Mouse (Mus musculus): ENCODE results near the gene Traf3ip1. TPM values are rescaled to one million over a fixed set of nuclear protein-coding genes. Genes with fewer than 3 reads are reported as not detected.

Traf3ip1 gene
- 2.7 TPM in 2 replicates for polyA plus RNA-seq (2015; fragmentation: Nextera tagmentation; extraction: Ambion mirVana)

GRCm38 (mm10) chr1:91494457-91495140 lies at the start of gene Traf3ip1:
Gene Traf3ip1, plus strand, starts transcription at chr1:91494647.

GRCm38 (mm10) chr1:91459059-91459809 lies 35.2 kb upstream of the Traf3ip1 start, which contains the start of gene Per2:
Gene Per2, minus strand, starts transcription at chr1:91459324.

GRCm38 (mm10) chr1:91540271-91540826 lies 45.9 kb downstream of the Traf3ip1 start, which contains the start of gene Asb1:
Gene Asb1, plus strand, starts transcription at chr1:91540544.

Other genes starting within 250 kb of the Traf3ip1 start
- 79.7 and 86.8 TPM in 2 replicates for gene Ube2f, start 244.3 kb upstream of the Traf3ip1 start, polyA plus RNA-seq (2015; fragmentation: Nextera tagmentation; extraction: Ambion mirVana)
- 7.1 and 8.6 TPM in 2 replicates for gene Scly, start 196.3 kb upstream of the Traf3ip1 start, polyA plus RNA-seq (2015; fragmentation: Nextera tagmentation; extraction: Ambion mirVana)
- 0.10 and 0.16 TPM in 2 replicates for gene Espnl, start 172.6 kb upstream of the Traf3ip1 start, polyA plus RNA-seq (2015; fragmentation: Nextera tagmentation; extraction: Ambion mirVana)
- 32.8 and 34.3 TPM in 2 replicates for gene Klhl30, start 143.6 kb upstream of the Traf3ip1 start, polyA plus RNA-seq (2015; fragmentation: Nextera tagmentation; extraction: Ambion mirVana)
- 0.43 and 0.50 TPM in 2 replicates for gene Erfe, start 128.2 kb upstream of the Traf3ip1 start, polyA plus RNA-seq (2015; fragmentation: Nextera tagmentation; extraction: Ambion mirVana)
- gene Ilkap, start 95.8 kb upstream of the Traf3ip1 start, polyA plus RNA-seq (2015; fragmentation: Nextera tagmentation; extraction: Ambion mirVana), result 84.5 and 86.6 TPM in 2 replicates
- 42.9 and 46.9 TPM in 2 replicates for gene Hes6, start 80.6 kb upstream of the Traf3ip1 start, polyA plus RNA-seq (2015; fragmentation: Nextera tagmentation; extraction: Ambion mirVana)
- gene Per2, start 35.3 kb upstream of the Traf3ip1 start, polyA plus RNA-seq (2015; fragmentation: Nextera tagmentation; extraction: Ambion mirVana), result 2.0 and 2.1 TPM in 2 replicates
- 4.4 and 4.9 TPM in 2 replicates for gene Asb1, start 45.9 kb downstream of the Traf3ip1 start, polyA plus RNA-seq (2015; fragmentation: Nextera tagmentation; extraction: Ambion mirVana)

Measured in skeletal muscle tissue, postnatal 0 days (tissue).